30 mouse cellular contexts compared by ENCODE assay signal in genomic region chr10:76546566-76546965, GRCm38 (mm10). TPM values are rescaled to one million over a fixed set of nuclear protein-coding genes. Genes with fewer than 3 reads are reported as not detected.
A peak's percentile ranks its signal among the peaks of the same experiment; 100 is the strongest.
DNase-seq lines count a peak whose midpoint lies in the region; ATAC-seq and TF ChIP-seq lines count a peak whose summit lies in the region.
"Had no signal": no experiment of that assay in that cellular context is flagged by ENCODE, and none has a peak within 500 bp of the region (broad histone marks: within the 10 kb centered on the region; RNA-seq: fewer than 3 reads in every experiment).

No protein-coding gene starts in this region.

- H3K27me3 ChIP-seq in heart, embryonic 12.5 days (replicated peaks) = no peaks in the 10 kb centered on the region
- no peaks in the 10 kb centered on the region for H3K27me3 ChIP-seq in kidney, adult 2 months (replicated peaks; ENCODE audit: control insufficient read depth, insufficient read depth, low read length)
- no peaks in the 10 kb centered on the region for H3K27me3 ChIP-seq in kidney, embryonic 14.5 days (ENCODE audit: control insufficient read depth, insufficient read depth, low read length)
- H3K27me3 ChIP-seq in intestine, embryonic 16.5 days (replicated peaks; ENCODE audit: control insufficient read depth, insufficient read depth, low read length) = no peaks in the 10 kb centered on the region
- H3K27me3 ChIP-seq: forebrain, embryonic 13.5 days; hindbrain, embryonic 12.5 days; hindbrain, embryonic 15.5 days had no signal

- no peak for TF ChIP-seq POLR2A in kidney, adult 2 months (IDR thresholded peaks at IDR 0.05; ENCODE audit: low read depth, low read length)

- no peak overlapping the region for H3K4me3 ChIP-seq in heart, embryonic 12.5 days
- H3K4me3 ChIP-seq in kidney, adult 2 months (ENCODE audit: insufficient read depth, low read depth, low read length) = no peak overlapping the region
- no peak overlapping the region for H3K4me3 ChIP-seq in kidney, embryonic 14.5 days (ENCODE audit: low read length)
- no peak overlapping the region for H3K4me3 ChIP-seq in intestine, embryonic 16.5 days (ENCODE audit: low read length)
- H3K4me3 ChIP-seq: forebrain, embryonic 10.5 days; forebrain, embryonic 13.5 days; gastrocnemius, adult 2 months; heart, adult 2 months; heart, embryonic 10.5 days; hindbrain, embryonic 12.5 days; hindbrain, embryonic 15.5 days had no signal

- no peak overlapping the region for H3K27ac ChIP-seq in heart, embryonic 12.5 days (ENCODE audit: poor library complexity, severe bottlenecking)
- no peak overlapping the region for H3K27ac ChIP-seq in kidney, adult 2 months (ENCODE audit: insufficient read depth, low read depth, low read length)
- no peak overlapping the region for H3K27ac ChIP-seq in kidney, embryonic 14.5 days (ENCODE audit: low read depth, low read length)
- no peak overlapping the region for H3K27ac ChIP-seq in intestine, embryonic 16.5 days (ENCODE audit: low read length)
- H3K27ac ChIP-seq: forebrain, embryonic 10.5 days; forebrain, embryonic 13.5 days; gastrocnemius, adult 2 months; heart, adult 2 months; heart, embryonic 10.5 days; hindbrain, embryonic 12.5 days; hindbrain, embryonic 15.5 days had no signal

- intact Hi-C loops in gastrocnemius, postnatal 14 days (cut with DNase I; ENCODE audit: low total_unique reads) = no loop called here

- no peaks in the 10 kb centered on the region for H3K4me1 ChIP-seq in heart, embryonic 12.5 days (replicated peaks)
- H3K4me1 ChIP-seq in kidney, adult 2 months (ENCODE audit: control insufficient read depth, insufficient read depth, low read length) = no peaks in the 10 kb centered on the region
- no peaks in the 10 kb centered on the region for H3K4me1 ChIP-seq in kidney, embryonic 14.5 days (ENCODE audit: control insufficient read depth, insufficient read depth, low read length)
- H3K4me1 ChIP-seq in intestine, embryonic 16.5 days (ENCODE audit: control insufficient read depth, insufficient read depth, low read length) = no peaks in the 10 kb centered on the region; the same call in 1 of the 2 replicates
- H3K4me1 ChIP-seq: forebrain, embryonic 10.5 days; forebrain, embryonic 13.5 days; heart, embryonic 10.5 days; hindbrain, embryonic 12.5 days; hindbrain, embryonic 15.5 days had no signal

- peaks cover 95% of the 10 kb centered on the region for H3K36me3 ChIP-seq in heart, embryonic 12.5 days
- no peaks in the 10 kb centered on the region for H3K36me3 ChIP-seq in kidney, adult 2 months (ENCODE audit: control insufficient read depth, insufficient read depth, low read length)
- H3K36me3 ChIP-seq in kidney, embryonic 14.5 days (ENCODE audit: control insufficient read depth, insufficient read depth, low read length) = peaks cover 70% of the 10 kb centered on the region
- H3K36me3 ChIP-seq in intestine, embryonic 16.5 days (ENCODE audit: control insufficient read depth, insufficient read depth, low read length) = peaks cover 33% of the 10 kb centered on the region

- ATAC-seq in heart, embryonic 12.5 days (ENCODE audit: insufficient number of reproducible peaks, low FRiP score) = no peak
- no peak for ATAC-seq in kidney, embryonic 14.5 days (ENCODE audit: low FRiP score, low TSS enrichment)
- ATAC-seq in intestine, embryonic 16.5 days = no peak
- ATAC-seq: activated CD4-positive, CD25-positive, alpha-beta regulatory T cell, adult 4 months; forebrain, embryonic 13.5 days; forebrain, postnatal 0 days had no signal

- peak; percentile 40 for DNase-seq in heart, adult 11 months
- DNase-seq in kidney, adult 2 months = peak; percentile 42
- DNase-seq in kidney, postnatal 36 days = peak; percentile 29 to 38
- no peak for DNase-seq in gastrocnemius, postnatal 14 days
- DNase-seq: adrenal gland, adult 8-10 months; adrenal gland, postnatal 25 days; cerebellum, adult 11-12 months; cerebellum, adult 8-10 months; cerebellum, postnatal 14 days; forebrain, postnatal 0 days; gastrocnemius, adult 2 months; gastrocnemius, postnatal 25 days; heart, adult 2 months had no signal

- no peak for TF ChIP-seq CTCF in kidney, adult 2 months (conservative IDR thresholded peaks at IDR 0.05; ENCODE audit: insufficient read depth, insufficient read length, low read depth, low read length)

- H3K9ac ChIP-seq in heart, embryonic 12.5 days = no peak overlapping the region
- H3K9ac ChIP-seq in kidney, embryonic 14.5 days (ENCODE audit: low read depth, low read length) = no peak overlapping the region
- no peak overlapping the region for H3K9ac ChIP-seq in intestine, embryonic 16.5 days (ENCODE audit: low read depth, low read length)
- H3K9ac ChIP-seq: forebrain, embryonic 13.5 days; forebrain, postnatal 0 days; hindbrain, embryonic 12.5 days; hindbrain, embryonic 15.5 days had no signal

- 92% methylated on average over 8 of the region's 8 CpGs for WGBS in heart, embryonic 12.5 days
- WGBS in kidney, adult 2 months = 35% methylated on average over 8 of the region's 8 CpGs
- 78% methylated on average over 8 of the region's 8 CpGs for WGBS in kidney, embryonic 14.5 days
- WGBS in intestine, embryonic 16.5 days = 93% methylated on average over 8 of the region's 8 CpGs

- no peak overlapping the region for H3K4me2 ChIP-seq in heart, embryonic 12.5 days
- no peak overlapping the region for H3K4me2 ChIP-seq in kidney, embryonic 14.5 days (replicated peaks; ENCODE audit: low read depth, low read length)
- no peak overlapping the region for H3K4me2 ChIP-seq in intestine, embryonic 16.5 days (ENCODE audit: low read depth, low read length)
- H3K4me2 ChIP-seq: forebrain, embryonic 13.5 days; hindbrain, embryonic 12.5 days; hindbrain, embryonic 15.5 days had no signal

- no peaks in the 10 kb centered on the region; the same call in 1 of the 2 replicates for H3K9me3 ChIP-seq in heart, embryonic 12.5 days (replicated peaks)
- no peaks in the 10 kb centered on the region for H3K9me3 ChIP-seq in kidney, embryonic 14.5 days (ENCODE audit: control insufficient read depth, low read length)
- no peaks in the 10 kb centered on the region for H3K9me3 ChIP-seq in intestine, embryonic 16.5 days (ENCODE audit: control insufficient read depth, low read length)
- H3K9me3 ChIP-seq: forebrain, embryonic 10.5 days; forebrain, embryonic 13.5 days; heart, embryonic 10.5 days; hindbrain, embryonic 12.5 days; hindbrain, embryonic 15.5 days had no signal

RNA-seq across cellular contexts. Expression of gene Lss, which starts 15.2 kb away (rescaled TPM):
- 12.6 and 13.3 TPM in 2 replicates for polyA plus RNA-seq in heart, embryonic 12.5 days (2016; fragmentation: Nextera tagmentation; extraction: Ambion mirVana)
- 18.9 and 21.4 TPM in 2 replicates for polyA plus RNA-seq in kidney, adult 2 months (2012; rRNA removed)
- 9.7 and 21.9 TPM in 2 replicates for polyA plus RNA-seq in kidney, embryonic 14.5 days (2014; fragmentation: Nextera tagmentation; extraction: Ambion mirVana)
- 75.6 and 76.9 TPM in 2 replicates for polyA plus RNA-seq in intestine, embryonic 16.5 days (2015; fragmentation: Nextera tagmentation; extraction: Ambion mirVana)
- 1 to 10 TPM; 4.5 to 6.9 TPM for total RNA-seq in gastrocnemius, postnatal 14 days (2021)

RNA-seq across cellular contexts. Expression of gene Spatc1l, which starts 15.5 kb away (rescaled TPM):
- polyA plus RNA-seq in heart, embryonic 12.5 days (2016; fragmentation: Nextera tagmentation; extraction: Ambion mirVana) = not detected in 2 replicates
- 0.14 and 0.19 TPM in 2 replicates for polyA plus RNA-seq in kidney, adult 2 months (2012; rRNA removed)
- polyA plus RNA-seq in kidney, embryonic 14.5 days (2014; fragmentation: Nextera tagmentation; extraction: Ambion mirVana) = not detected in 2 replicates
- polyA plus RNA-seq in intestine, embryonic 16.5 days (2015; fragmentation: Nextera tagmentation; extraction: Ambion mirVana) = not detected in 2 replicates
- total RNA-seq in gastrocnemius, postnatal 14 days (2021) = not detected
- total RNA-seq: adrenal gland, adult 8-10 months; adrenal gland, postnatal 25 days; ES-E14; forebrain, postnatal 0 days; gastrocnemius, adult 2 months; gastrocnemius, postnatal 25 days; heart, adult 2 months; heart, postnatal 25 days; hematopoietic stem cell, adult 5-6 weeks had no signal
- polyA plus RNA-seq: activated CD4-positive, CD25-positive, alpha-beta regulatory T cell, adult 4 months; embryonic facial prominence, embryonic 11.5 days; embryonic facial prominence, embryonic 14.5 days; forebrain, embryonic 10.5 days; forebrain, postnatal 0 days; heart, embryonic 14.5 days; heart, postnatal 0 days; hindbrain, embryonic 12.5 days had no signal

RNA-seq across cellular contexts. Expression of gene Ftcd, which starts 28.9 kb away (rescaled TPM):
- polyA plus RNA-seq in heart, embryonic 12.5 days (2016; fragmentation: Nextera tagmentation; extraction: Ambion mirVana) = 3.2 and 3.5 TPM in 2 replicates
- polyA plus RNA-seq in kidney, adult 2 months (2012; rRNA removed) = 4.0 and 6.2 TPM in 2 replicates
- polyA plus RNA-seq in kidney, embryonic 14.5 days (2014; fragmentation: Nextera tagmentation; extraction: Ambion mirVana) = 0.28 and 0.46 TPM in 2 replicates
- 0.87 and 1.5 TPM in 2 replicates for polyA plus RNA-seq in intestine, embryonic 16.5 days (2015; fragmentation: Nextera tagmentation; extraction: Ambion mirVana)
- not detected for total RNA-seq in gastrocnemius, postnatal 14 days (2021)
- total RNA-seq: adrenal gland, postnatal 25 days; ES-E14; gastrocnemius, adult 2 months; gastrocnemius, postnatal 25 days; heart, adult 2 months; heart, postnatal 25 days; hematopoietic stem cell, adult 5-6 weeks had no signal
- polyA plus RNA-seq: activated CD4-positive, CD25-positive, alpha-beta regulatory T cell, adult 4 months; embryonic facial prominence, embryonic 11.5 days; forebrain, embryonic 10.5 days; forebrain, embryonic 13.5 days; frontal cortex, adult 2 months; heart, adult 2 months; hindbrain, embryonic 12.5 days; hindbrain, embryonic 15.5 days had no signal
